Mouse (Mus musculus) myocyte (in vitro differentiated cells): ENCODE results near the gene Prrc2b. TPM values are rescaled to one million over a fixed set of nuclear protein-coding genes. Genes with fewer than 3 reads are reported as not detected.

Source experiments
- H3K27me3 ChIP-seq: one replicate; pipeline ENCODE4 v1.6.1; 2011; ENCODE audit not compliant: control insufficient read depth, insufficient read depth, insufficient read length
- H3K36me3 ChIP-seq: one replicate; pipeline ENCODE4 v1.6.1; 2011; ENCODE audit not compliant: control insufficient read depth, insufficient read depth
- H3K4me2 ChIP-seq: one replicate; pipeline ENCODE4 v1.6.1; 2011; ENCODE audit warnings: low read depth, control low read depth
- H3K4me3 ChIP-seq: one replicate; pipeline ENCODE4 v1.5.1; 2011; ENCODE audit warnings: mild to moderate bottlenecking, control low read depth, moderate library complexity
- H3K79me2 ChIP-seq: one replicate; pipeline ENCODE4 v1.6.1; 2011; ENCODE audit not compliant: control insufficient read depth, insufficient read depth
- H3ac ChIP-seq: one replicate; pipeline ENCODE4 v1.6.1; 2011; ENCODE audit not compliant: control insufficient read depth, insufficient read length
- CEBPB ChIP-seq: IDR thresholded peaks from 2 replicates; pipeline ENCODE4 v1.6.1; 2011; ENCODE audit warnings: mild to moderate bottlenecking, moderate library complexity; ENCODE audit not compliant: poor library complexity, insufficient read depth, severe bottlenecking
- E2F4 ChIP-seq: IDR thresholded peaks from one replicate; pipeline ENCODE4 v1.6.1; 2011; ENCODE audit warnings: mild to moderate bottlenecking, control low read depth, moderate library complexity; ENCODE audit not compliant: insufficient read depth
- MAX ChIP-seq: IDR thresholded peaks from one replicate; pipeline ENCODE4 v1.6.1; 2011; ENCODE audit warnings: low read depth, mild to moderate bottlenecking, control low read depth
- MYOD1 ChIP-seq, 3 experiments: IDR thresholded peaks; one replicate each; pipeline ENCODE4 v1.6.1; 2011; ENCODE audit warnings: control low read depth in 2 of 3, low read depth in 2 of 3, mild to moderate bottlenecking in 2 of 3, moderate library complexity in 1 of 3; ENCODE audit not compliant: insufficient read length in 2 of 3, control insufficient read depth in 1 of 3
- MYOG ChIP-seq, 3 experiments: IDR thresholded peaks; one replicate each; pipeline ENCODE4 v1.6.1; 2011; ENCODE audit warnings: control low read depth in 2 of 3, low read depth in 2 of 3, mild to moderate bottlenecking in 2 of 3; ENCODE audit not compliant: insufficient read length in 2 of 3, control insufficient read depth in 1 of 3, insufficient read depth in 1 of 3
- POLR2A ChIP-seq: IDR thresholded peaks from one replicate; pipeline ENCODE4 v1.6.1; 2011; ENCODE audit warnings: low read depth, mild to moderate bottlenecking, control low read depth, moderate library complexity; ENCODE audit not compliant: insufficient read length
- POLR2AphosphoS2 ChIP-seq: IDR thresholded peaks from one replicate; pipeline ENCODE4 v1.6.1; 2011; ENCODE audit warnings: low read depth, control low read depth; ENCODE audit not compliant: insufficient read length
- REST ChIP-seq: IDR thresholded peaks from one replicate; pipeline ENCODE4 v1.6.1; 2011; ENCODE audit warnings: mild to moderate bottlenecking, control low read depth, moderate library complexity; ENCODE audit not compliant: insufficient read depth, insufficient read length
- SRF ChIP-seq: IDR thresholded peaks from one replicate; pipeline ENCODE4 v1.6.1; 2011; ENCODE audit warnings: low read depth; ENCODE audit not compliant: control insufficient read depth, insufficient read length
- TCF12 ChIP-seq: IDR thresholded peaks from one replicate; pipeline ENCODE4 v1.6.1; 2011; ENCODE audit warnings: mild to moderate bottlenecking, control low read depth; ENCODE audit not compliant: poor library complexity, insufficient read depth, severe bottlenecking
- TCF3 ChIP-seq: IDR thresholded peaks from one replicate; pipeline ENCODE4 v1.6.1; 2011; ENCODE audit warnings: low read depth, control low read depth; ENCODE audit not compliant: insufficient read length
- USF1 ChIP-seq: IDR thresholded peaks from one replicate; pipeline ENCODE4 v1.6.1; 2011; ENCODE audit warnings: low read depth, mild to moderate bottlenecking, control low read depth, moderate library complexity
- polyA plus RNA-seq: library from polyadenylated mRNA; unstranded; fragments of >200 nt; fragmentation: generic; extraction: Trizol; gene quantifications from one replicate; pipeline ENCODE4 v1.2.1, GENCODE M21; 2012; ENCODE audit warnings: missing spikeins

Gene Prrc2b
- polyA plus RNA-seq, 1 experiment, result 76.2 TPM

DNA sequence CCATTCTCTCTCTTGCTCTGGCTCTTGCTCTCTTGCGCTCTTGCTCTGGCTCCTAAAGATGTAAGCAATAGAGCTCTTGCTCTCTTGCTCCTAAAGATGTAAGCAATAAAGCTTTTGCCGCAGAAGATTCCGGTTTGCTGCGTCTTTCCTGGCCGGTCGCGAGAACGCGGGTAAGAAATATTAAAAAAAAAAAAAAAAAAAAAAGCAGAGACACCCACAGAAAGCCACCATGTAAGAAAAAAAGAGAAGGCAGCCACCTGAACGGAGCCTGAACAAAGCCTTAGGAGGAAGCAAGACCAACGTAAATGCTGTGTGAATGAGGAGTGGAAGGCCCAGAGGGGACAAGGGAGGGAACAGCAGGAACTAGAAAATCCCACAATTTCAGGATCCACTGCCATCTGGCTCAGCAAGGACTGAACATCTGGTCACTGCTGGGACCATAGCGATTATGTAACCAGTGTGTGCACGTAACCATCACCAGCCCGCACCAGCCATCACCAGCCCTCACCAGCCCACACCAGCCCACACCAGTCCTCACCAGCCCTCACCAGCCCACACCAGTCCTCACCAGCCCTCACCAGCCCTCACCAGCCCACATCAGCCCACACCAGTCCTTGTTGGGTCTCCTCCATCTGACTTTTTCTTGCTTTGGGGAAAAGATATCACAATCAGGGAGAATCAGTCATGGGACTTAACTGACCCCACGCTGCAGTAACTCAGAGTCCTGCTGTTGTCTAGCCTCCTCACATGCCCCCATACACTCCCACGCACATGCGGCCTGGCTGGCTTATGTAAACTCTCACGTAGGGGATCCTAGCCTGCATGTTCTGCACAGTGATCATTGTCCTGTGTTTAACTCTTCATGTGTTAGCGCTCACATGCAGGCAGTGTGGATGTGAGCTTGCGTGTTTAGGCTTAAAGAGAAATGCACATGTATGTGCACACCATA is 30.8 kb upstream of the Prrc2b start:
- TF ChIP-seq REST (no peak), CEBPB (no peak), MYOG (IDR thresholded peaks at IDR 0.05; ENCODE audit: control insufficient read depth in 1 of 3, insufficient read depth in 1 of 3, insufficient read length in 2 of 3, low read depth in 2 of 3) (no peak), USF1 (no peak), POLR2A (no peak), TCF12 (no peak), MAX (no peak), E2F4 (no peak), SRF (no peak), TCF3 (no peak), POLR2AphosphoS2 (no peak), MYOD1 (IDR thresholded peaks at IDR 0.05; ENCODE audit: control insufficient read depth in 1 of 3, insufficient read length in 2 of 3, low read depth in 2 of 3) (no peak)
- no peaks in the 10 kb centered on the region for H3K27me3 ChIP-seq
- no peak overlapping the region for H3ac ChIP-seq
- no peaks in the 10 kb centered on the region for H3K36me3 ChIP-seq
- no peaks in the 10 kb centered on the region for H3K79me2 ChIP-seq
- H3K4me3 ChIP-seq, result no peak overlapping the region
- H3K4me2 ChIP-seq, result no peak overlapping the region

DNA sequence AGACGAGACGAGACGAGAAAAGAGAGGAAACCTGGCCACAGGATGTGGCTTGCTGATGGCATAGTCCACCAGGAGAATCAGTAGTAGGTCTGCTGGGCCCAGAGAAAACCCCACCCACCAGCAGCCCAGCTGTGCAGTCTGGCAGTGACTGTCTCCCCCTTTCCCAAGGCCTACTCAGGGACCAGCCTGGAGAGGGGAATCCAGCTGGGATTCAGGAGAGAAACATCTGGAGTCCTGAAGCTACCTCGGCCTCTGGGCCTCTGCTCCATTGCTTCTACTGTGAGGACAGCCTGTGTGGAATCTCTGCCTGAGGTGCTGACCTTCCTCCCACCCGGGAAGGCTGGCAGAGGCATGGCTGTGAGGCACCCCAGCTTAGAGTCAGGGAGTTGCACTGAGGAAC is 29.7 kb upstream of the Prrc2b start:
- Histone ChIP-seq H3K36me3 (no peaks in the 10 kb centered on the region), H3K4me3 (no peak overlapping the region), H3K4me2 (no peak overlapping the region), H3K27me3 (no peaks in the 10 kb centered on the region), H3K79me2 (no peaks in the 10 kb centered on the region), H3ac (no peak overlapping the region)
- no peak for TF ChIP-seq USF1

DNA sequence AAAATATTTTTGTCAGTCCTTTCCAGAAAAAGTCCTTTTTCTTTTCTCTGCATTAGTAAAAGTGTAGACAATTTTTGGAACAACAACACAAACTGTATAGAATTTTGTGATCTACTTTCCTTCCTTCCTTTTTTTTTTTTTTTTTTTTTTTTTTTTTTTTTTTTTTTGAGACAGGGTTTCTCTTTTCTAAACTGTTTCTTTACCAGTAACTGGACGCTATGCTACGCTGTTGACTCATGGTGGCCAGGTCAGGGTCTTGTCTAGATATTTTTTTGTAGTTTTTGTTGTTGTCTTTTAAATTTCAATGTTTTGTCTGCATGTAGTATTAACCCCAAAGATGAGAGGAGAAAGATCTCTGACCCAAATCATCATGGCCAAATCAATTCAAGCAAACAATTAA is 29.1 kb upstream of the Prrc2b start:
- no peak for TF ChIP-seq CEBPB
- no peak for TF ChIP-seq TCF3
- no peak for TF ChIP-seq MAX
- no peak for TF ChIP-seq E2F4
- no peak for TF ChIP-seq MYOD1 (IDR thresholded peaks at IDR 0.05; ENCODE audit: control insufficient read depth in 1 of 3, insufficient read length in 2 of 3, low read depth in 2 of 3)
- no peak for TF ChIP-seq POLR2A
- no peak for TF ChIP-seq SRF
- TF ChIP-seq TCF12, result no peak
- no peak for TF ChIP-seq MYOG (IDR thresholded peaks at IDR 0.05; ENCODE audit: control insufficient read depth in 1 of 3, insufficient read depth in 1 of 3, insufficient read length in 2 of 3, low read depth in 2 of 3)
- no peak for TF ChIP-seq REST
- no peak for TF ChIP-seq USF1
- no peak for TF ChIP-seq POLR2AphosphoS2
- H3K27me3 ChIP-seq, result no peaks in the 10 kb centered on the region
- H3K4me2 ChIP-seq, result no peak overlapping the region
- H3ac ChIP-seq, result no peak overlapping the region
- H3K4me3 ChIP-seq, result no peak overlapping the region
- H3K79me2 ChIP-seq, result no peaks in the 10 kb centered on the region
- H3K36me3 ChIP-seq, result no peaks in the 10 kb centered on the region

DNA sequence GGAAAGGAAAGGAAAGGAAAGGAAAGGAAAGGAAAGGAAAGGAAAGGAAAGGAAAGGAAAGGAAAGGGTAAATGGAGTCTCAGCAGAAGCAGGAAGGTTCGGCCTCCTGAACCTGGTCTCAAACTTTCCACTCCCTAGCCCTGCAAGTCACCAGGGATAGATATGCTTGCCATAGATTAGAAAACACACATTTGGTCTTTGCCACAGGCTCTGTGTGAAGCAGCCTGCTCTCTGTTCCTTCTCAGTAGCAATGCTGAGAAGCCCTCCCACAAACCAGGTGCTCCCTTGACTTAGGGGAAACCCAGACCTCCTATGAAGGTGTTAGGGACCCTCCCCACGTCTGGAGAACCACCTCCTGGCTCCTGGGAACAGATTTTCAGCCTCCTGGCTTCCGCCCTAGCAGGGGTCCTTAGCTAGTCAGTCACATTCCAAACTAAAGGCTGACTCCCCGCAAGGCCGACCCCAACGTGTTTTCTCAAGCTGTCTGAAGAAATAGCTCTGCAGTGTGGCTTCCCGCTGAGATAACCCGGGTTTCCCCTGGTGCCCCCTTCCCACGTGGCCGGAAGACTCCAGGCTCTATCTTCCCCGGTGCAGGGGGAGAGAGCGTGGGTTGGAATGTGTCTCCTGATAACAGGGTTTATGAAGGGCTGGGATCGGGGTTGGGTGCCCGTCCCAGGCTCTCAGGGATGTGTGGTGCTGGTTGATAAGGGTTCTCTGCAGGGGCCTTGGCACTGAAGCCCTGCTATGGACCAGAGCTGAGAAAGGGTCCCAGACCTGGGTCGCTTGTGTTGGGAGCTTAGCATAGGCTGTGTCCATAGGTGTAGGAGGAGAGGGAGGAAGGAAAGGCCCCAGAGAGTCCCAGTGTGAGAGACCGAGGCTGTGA is 23.0 kb upstream of the Prrc2b start:
- Histone ChIP-seq H3K27me3 (no peaks in the 10 kb centered on the region), H3K36me3 (no peaks in the 10 kb centered on the region), H3K4me2 (no peak overlapping the region), H3K79me2 (no peaks in the 10 kb centered on the region), H3K4me3 (no peak overlapping the region), H3ac (no peak overlapping the region)
- TF ChIP-seq MYOD1 (IDR thresholded peaks at IDR 0.05; ENCODE audit: control insufficient read depth in 1 of 3, insufficient read length in 2 of 3, low read depth in 2 of 3), result no peak
- TF ChIP-seq REST, result no peak
- no peak for TF ChIP-seq MAX
- no peak for TF ChIP-seq CEBPB
- TF ChIP-seq SRF, result no peak
- no peak for TF ChIP-seq POLR2AphosphoS2
- no peak for TF ChIP-seq E2F4
